Mouse (Mus musculus) midbrain, embryonic 16.5 days (tissue): ENCODE data around the gene Cic. TPM values are rescaled to one million over a fixed set of nuclear protein-coding genes. Genes with fewer than 3 reads are reported as not detected.

ENCODE experiments used
- ATAC-seq: fragments of 200-750 bp; cut with Nextera tagmentation; 2 replicates; pipeline ENCODE4 v1.8.0; 2017; ENCODE audit warnings: moderate TSS enrichment
- H3K27ac ChIP-seq: fragments of 300-500 bp; sonication (generic); 2 replicates; pipeline ENCODE4 v1.5.1; 2014; ENCODE audit warnings: mild to moderate bottlenecking, low read length, mixed read lengths
- H3K27me3 ChIP-seq: fragments of 300-500 bp; sonication (generic); 2 replicates; pipeline ENCODE4 v1.6.1; 2014; ENCODE audit warnings: low read depth, low read length, mixed read lengths; ENCODE audit not compliant: control insufficient read depth, insufficient read depth
- H3K36me3 ChIP-seq: fragments of 300-500 bp; sonication (generic); 2 replicates; pipeline ENCODE4 v1.6.1; 2014; ENCODE audit warnings: mild to moderate bottlenecking, low read length, moderate library complexity, mixed read lengths; ENCODE audit not compliant: control insufficient read depth, insufficient read depth
- H3K4me1 ChIP-seq: fragments of 300-500 bp; sonication (generic); 2 replicates; pipeline ENCODE4 v1.6.1; 2014; ENCODE audit warnings: mild to moderate bottlenecking, low read length, mixed read lengths; ENCODE audit not compliant: control insufficient read depth, insufficient read depth
- H3K4me2 ChIP-seq: fragments of 300-500 bp; sonication (generic); 2 replicates; pipeline ENCODE4 v1.6.1; 2014; ENCODE audit warnings: mild to moderate bottlenecking, low read length, mixed read lengths
- H3K4me3 ChIP-seq: fragments of 300-500 bp; sonication (generic); 2 replicates; pipeline ENCODE4 v1.5.1; 2014; ENCODE audit warnings: low read depth, mild to moderate bottlenecking, low read length, moderate library complexity, mixed read lengths
- H3K9ac ChIP-seq: fragments of 300-500 bp; sonication (generic); 2 replicates; pipeline ENCODE4 v1.6.1; 2014; ENCODE audit warnings: low read depth, low read length, mixed read lengths
- H3K9me3 ChIP-seq: fragments of 300-500 bp; sonication (generic); replicated peaks from 2 replicates; pipeline ENCODE4 v1.6.1; 2014; ENCODE audit warnings: mild to moderate bottlenecking, low read length, mixed read lengths; ENCODE audit not compliant: control insufficient read depth, poor library complexity, severe bottlenecking
- WGBS: fragments of 180-500 bp; shearing (Covaris S2); extraction: QIAGEN DNeasy Blood & Tissue Kit; methylation state at CpG from one replicate; pipeline ENCODE4 v1.1.7; 2014; 5-methylcytosine and 5-hydroxymethylcytosine counted together
- polyA plus RNA-seq: library from polyadenylated mRNA; unstranded; fragments of >200 nt; fragmentation: Nextera tagmentation; extraction: Ambion mirVana; gene quantifications from 2 replicates; pipeline ENCODE4 v1.2.1, GENCODE M21; 2015

Gene Cic
- polyA plus RNA-seq, 1 experiment from 2014 or later: 33.8 TPM

DNA sequence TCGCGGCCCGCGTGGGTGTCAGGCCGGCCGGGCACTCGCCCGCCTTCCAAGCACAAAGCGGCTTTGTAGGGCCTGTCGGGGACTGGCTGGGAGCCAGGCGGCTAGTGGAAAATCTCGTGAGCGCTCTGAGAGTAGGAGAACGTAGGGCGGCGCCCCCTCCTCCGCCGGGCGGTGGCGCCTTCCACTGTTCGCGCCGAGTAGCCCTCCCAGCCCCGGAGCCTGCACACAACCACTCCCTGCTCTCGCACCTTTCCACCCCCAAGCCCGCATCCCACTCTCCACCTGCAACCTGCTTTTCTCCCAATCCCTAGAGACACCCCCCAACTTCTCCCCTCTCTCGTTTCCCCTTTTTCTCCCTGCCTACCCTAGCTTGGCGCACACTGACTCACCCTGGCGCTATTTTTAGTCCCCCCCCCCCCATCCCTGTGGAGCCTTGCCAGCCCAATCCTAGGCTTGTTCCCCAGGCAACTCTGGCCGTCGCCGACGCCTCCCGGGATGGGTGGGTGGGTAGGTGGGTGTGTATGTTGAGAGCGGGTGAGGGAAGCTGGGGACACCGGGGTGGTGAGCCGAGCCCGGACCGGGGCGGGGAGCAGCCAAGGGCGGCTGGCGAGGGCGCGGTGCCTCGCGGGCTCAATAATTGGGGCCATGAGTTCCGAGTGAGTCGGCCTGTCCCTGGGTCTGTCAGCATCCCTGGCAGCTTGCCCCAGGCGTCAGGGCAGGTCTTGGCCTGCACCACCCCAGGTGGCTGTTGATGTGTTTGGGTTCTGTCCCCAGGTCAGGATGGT is 11.8 kb downstream of the Cic start:
- Histone ChIP-seq H3K9me3 (no peaks in the 10 kb centered on the region), H3K27ac (peak overlapping the region; percentile 100), H3K36me3 (no peaks in the 10 kb centered on the region), H3K9ac (peak overlapping the region; percentile 90), H3K4me1 (peaks cover 64% of the 10 kb centered on the region), H3K4me2 (peak overlapping the region; percentile 81), H3K27me3 (no peaks in the 10 kb centered on the region), H3K4me3 (peak overlapping the region; percentile 66)
- WGBS: under 1% methylated on average over 37 of the region's 49 CpGs
- ATAC-seq: peak; percentile 63

DNA sequence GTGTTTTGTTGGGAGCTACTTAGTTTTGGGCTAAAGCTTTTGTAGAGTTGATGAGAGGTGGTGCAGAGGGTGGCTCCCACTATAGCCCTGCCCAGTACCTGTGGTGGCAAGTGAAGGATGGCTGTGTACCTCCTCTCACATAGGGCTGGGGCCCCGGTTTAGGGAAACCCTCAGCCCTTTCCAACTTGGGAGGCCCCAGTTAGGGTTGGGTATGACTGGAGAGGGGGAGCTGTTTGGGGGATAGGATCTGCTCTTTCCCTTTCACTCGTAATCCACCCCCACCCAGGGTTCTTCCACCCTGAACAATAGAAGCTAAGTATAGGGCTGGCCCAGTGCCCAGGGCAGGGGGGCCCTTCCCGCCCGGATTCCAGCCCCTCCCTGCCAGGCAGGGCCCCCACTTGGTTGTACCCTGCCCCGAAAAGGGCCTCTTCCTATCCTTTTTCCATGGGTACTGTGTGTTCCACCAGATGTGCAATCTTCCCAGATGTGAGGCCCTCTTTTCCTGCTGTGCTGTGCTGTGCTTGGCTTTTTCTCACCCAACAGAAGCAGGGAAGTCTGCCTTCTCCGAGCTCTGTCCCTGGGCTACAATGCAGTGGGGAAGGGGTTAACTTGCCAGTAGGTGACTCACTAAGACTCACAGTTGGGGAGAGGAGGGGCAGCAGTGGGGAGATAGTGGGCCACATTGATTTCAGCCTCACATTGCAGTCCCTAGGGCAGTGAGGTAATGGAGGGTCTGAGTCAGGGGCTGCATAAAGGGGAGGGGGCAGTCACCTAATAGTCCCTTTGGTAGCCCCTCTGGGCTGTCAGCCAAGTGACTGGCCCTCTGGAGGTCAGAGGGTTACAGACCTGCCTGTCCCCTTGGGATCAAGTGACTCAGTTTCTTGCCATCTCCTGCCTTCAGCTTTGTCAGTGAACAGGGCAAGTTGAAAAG is 12.6 kb downstream of the Cic start:
- no peaks in the 10 kb centered on the region for H3K27me3 ChIP-seq
- peak overlapping the region; percentile 90 for H3K9ac ChIP-seq
- peak overlapping the region; percentile 81 for H3K4me2 ChIP-seq
- H3K9me3 ChIP-seq: no peaks in the 10 kb centered on the region
- H3K27ac ChIP-seq: peak overlapping the region; percentile 100
- H3K4me1 ChIP-seq: peaks cover 65% of the 10 kb centered on the region
- H3K36me3 ChIP-seq: no peaks in the 10 kb centered on the region
- WGBS: 1% methylated on average over 6 of the region's 6 CpGs
- H3K4me3 ChIP-seq: peak overlapping the region; percentile 66
- peak; percentile 2; the same call in 1 of the 2 replicates for ATAC-seq

DNA sequence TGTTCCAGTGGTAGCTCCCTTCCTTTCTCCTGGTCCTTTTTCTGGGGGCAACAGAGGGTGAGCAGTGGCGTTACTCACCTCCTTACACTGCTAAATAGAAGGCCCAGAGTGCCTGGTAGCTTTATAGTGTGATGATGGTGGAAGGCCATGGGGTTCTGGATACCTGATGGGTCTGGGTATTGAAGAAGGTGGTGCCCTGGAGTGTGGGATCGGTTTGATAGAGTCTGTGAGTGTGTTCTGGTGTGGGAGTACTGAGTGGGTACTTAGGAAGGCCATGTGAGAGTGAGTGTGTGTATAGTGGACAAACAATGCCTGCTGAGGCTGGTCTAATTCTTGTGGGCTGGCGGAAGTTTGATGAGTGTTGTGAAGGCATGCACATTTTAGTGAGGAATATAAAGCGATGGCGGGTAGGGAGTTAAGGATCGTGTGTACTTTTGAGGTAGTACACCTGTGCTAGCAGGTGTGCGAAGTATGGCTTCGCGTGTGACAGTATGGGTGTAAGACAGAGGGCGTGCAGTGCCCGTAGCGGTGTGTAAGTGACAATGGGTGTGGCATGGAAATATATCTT is 13.7 kb downstream of the Cic start:
- peak overlapping the region; percentile 50 for H3K9ac ChIP-seq
- WGBS: 16% methylated on average over 12 of the region's 12 CpGs
- peak overlapping the region; percentile 81 for H3K4me2 ChIP-seq
- H3K27ac ChIP-seq: peak overlapping the region; percentile 100
- peaks cover 54% of the 10 kb centered on the region for H3K4me1 ChIP-seq
- no peaks in the 10 kb centered on the region for H3K27me3 ChIP-seq
- peaks cover 11% of the 10 kb centered on the region for H3K36me3 ChIP-seq
- no peaks in the 10 kb centered on the region for H3K9me3 ChIP-seq
- ATAC-seq: no peak; the same call in 1 of the 2 replicates
- peak overlapping the region; percentile 75 for H3K4me3 ChIP-seq

DNA sequence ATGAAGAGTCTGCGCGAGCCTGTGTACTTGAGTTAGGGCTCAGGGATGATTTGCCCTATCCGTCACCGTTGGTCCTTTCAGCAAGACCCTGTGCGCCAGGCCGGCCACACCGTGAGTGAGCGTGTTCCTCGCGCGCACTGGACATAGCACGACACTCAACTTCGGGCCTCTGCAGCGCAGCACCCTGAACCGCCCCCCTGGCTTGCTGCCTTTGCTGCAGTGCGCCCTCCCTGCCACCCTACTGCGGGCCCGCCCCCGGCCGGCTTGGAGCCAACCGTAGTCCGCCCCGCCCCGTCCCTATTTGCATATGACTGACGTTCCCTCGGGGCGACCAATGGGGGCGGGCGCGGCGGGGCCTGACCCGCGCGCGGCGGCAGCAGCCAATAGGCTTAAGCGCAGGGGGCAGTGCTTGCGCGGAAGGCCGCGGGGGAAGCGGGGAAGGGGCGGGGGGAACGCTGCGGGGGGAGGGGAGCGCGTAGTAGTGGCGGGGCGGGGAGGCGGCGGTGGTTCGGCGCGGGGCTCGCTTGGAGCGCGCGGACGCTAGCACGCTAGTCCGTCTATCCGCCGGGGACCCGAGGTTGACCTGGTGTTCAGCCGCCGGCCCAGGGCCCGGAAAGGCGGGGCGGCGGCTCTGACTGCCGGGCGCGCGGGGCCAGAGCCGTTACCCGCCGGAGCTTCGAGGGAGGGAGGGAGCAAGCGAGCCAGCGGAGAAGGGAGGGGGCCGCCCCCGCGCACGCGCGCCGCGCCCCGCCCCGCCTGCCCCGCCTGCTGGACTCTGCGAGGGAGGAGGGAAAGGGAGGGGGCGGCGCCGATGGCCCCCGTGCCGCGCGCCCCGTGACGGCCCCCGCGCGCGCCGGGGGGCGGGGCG is 14.5 kb downstream of the Cic start:
- peak; percentile 61 for ATAC-seq
- WGBS: 2% methylated on average over 55 of the region's 108 CpGs
- Histone ChIP-seq H3K36me3 (peaks cover 18% of the 10 kb centered on the region), H3K27me3 (no peaks in the 10 kb centered on the region), H3K4me1 (peaks cover 53% of the 10 kb centered on the region), H3K9me3 (no peaks in the 10 kb centered on the region), H3K27ac (peak overlapping the region; percentile 100), H3K4me2 (peak overlapping the region; percentile 81), H3K4me3 (peak overlapping the region; percentile 75), H3K9ac (peak overlapping the region; percentile 84)

DNA sequence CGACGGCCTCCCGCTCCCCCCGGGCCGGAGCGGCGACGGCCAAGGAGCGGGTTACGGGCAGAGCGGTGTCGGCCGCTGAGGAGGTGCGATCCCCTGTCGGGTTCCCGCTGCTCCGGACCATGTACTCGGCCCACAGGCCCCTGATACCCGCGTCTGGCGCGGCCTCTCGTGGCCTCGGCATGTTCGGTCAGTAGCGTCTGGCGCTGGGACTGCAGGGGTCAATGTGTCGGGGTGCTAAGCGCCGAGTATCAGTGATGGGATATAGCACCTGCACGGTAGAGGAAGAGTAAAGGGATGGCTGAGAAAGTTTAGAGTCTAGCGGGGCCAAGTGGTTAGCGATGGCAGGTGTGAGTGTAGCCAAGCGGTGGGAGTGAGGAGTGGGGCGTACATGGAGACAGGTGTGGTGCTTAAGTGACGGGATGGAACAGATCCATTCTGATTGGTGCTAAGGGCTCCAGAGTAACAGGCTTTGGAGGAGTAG is 15.3 kb downstream of the Cic start:
- ATAC-seq: peak; percentile 6; the same call in 1 of the 2 replicates

DNA sequence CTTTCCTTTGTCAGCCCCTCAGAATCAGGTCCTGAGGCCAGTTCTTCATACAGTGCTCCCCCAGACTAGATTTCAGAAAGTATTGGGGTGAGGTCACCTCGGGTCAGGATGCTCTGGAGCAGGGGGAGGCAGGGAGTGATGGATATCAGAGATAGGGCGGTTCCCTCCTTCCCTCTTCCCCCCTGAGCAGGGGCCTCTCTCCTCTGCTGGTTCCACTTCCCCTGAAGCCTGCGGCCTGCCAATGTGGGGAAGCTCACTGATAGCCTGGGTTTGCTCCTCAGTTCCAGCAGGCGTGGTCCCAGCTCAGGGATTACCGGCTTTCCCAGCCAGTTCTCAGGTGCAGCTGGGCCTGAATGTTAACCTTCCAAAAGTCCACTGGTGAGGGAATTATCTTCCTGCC is 16.1 kb downstream of the Cic start:
- peaks cover 34% of the 10 kb centered on the region for H3K36me3 ChIP-seq
- ATAC-seq: no peak
- H3K4me1 ChIP-seq: peaks cover 43% of the 10 kb centered on the region
- peak overlapping the region; percentile 75 for H3K4me3 ChIP-seq
- WGBS: 9% methylated on average over 5 of the region's 5 CpGs
- H3K4me2 ChIP-seq: peak overlapping the region; percentile 81
- peak overlapping the region; percentile 84 for H3K9ac ChIP-seq
- H3K27ac ChIP-seq: peak overlapping the region; percentile 100
- H3K27me3 ChIP-seq: no peaks in the 10 kb centered on the region
- no peaks in the 10 kb centered on the region for H3K9me3 ChIP-seq

More for the DNA sequence above, 15.3 kb downstream of the Cic start:
- Histone ChIP-seq H3K4me1 (peaks cover 46% of the 10 kb centered on the region), H3K27me3 (no peaks in the 10 kb centered on the region), H3K4me3 (peak overlapping the region; percentile 75), H3K36me3 (peaks cover 26% of the 10 kb centered on the region), H3K27ac (peak overlapping the region; percentile 100), H3K9me3 (no peaks in the 10 kb centered on the region), H3K4me2 (peak overlapping the region; percentile 81), H3K9ac (peak overlapping the region; percentile 84)
- under 1% methylated on average over 22 of the region's 36 CpGs for WGBS

DNA sequence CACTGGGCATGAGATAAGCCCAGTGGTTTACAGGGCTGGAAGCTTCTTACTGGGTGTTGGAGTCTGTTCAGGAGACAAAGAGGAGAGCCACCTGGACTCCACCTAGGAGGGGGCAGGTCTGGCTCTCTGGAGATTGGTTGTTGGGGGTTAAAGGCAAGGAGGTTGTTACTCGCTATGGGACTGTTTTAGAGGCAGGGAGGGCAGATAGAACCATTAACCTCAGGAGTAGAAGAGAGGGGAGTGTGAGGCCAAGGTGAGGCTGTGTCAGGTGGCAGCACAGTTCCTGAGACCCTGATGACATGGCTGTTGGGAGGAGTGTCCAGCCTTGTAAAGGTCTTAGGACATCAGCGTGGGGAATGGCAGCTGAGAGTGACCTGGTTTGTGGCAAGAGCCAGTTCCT is 16.7 kb downstream of the Cic start:
- 64% methylated on average over 2 of the region's 2 CpGs for WGBS
- no peaks in the 10 kb centered on the region for H3K9me3 ChIP-seq
- H3K9ac ChIP-seq: peak overlapping the region; percentile 84
- peak overlapping the region; percentile 100 for H3K27ac ChIP-seq
- peaks cover 40% of the 10 kb centered on the region for H3K36me3 ChIP-seq
- ATAC-seq: no peak
- peak overlapping the region; percentile 75 for H3K4me3 ChIP-seq
- H3K4me2 ChIP-seq: peak overlapping the region; percentile 81
- H3K27me3 ChIP-seq: no peaks in the 10 kb centered on the region
- H3K4me1 ChIP-seq: peaks cover 43% of the 10 kb centered on the region

DNA sequence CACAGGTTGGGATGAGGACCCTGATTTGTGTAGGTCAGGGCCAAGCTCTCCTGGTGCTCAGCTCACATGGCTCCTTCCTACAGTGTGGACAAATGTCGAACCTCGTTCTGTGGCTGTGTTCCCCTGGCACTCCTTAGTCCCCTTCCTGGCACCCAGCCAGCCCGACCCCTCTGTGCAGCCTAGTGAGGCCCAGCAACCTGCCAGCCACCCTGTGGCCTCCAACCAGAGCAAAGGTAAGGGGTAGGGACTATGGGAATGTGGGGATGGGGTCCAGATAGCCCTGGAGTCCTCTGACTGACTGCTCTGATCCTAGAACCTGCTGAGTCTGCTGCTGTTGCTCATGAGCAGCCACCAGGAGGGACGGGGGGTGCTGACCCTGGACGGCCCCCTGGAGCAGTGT is 17.3 kb downstream of the Cic start:
- Histone ChIP-seq H3K27ac (peak overlapping the region; percentile 35; the same call in 1 of the 2 replicates), H3K27me3 (no peaks in the 10 kb centered on the region), H3K36me3 (peaks cover 46% of the 10 kb centered on the region), H3K4me2 (peak overlapping the region; percentile 81; the same call in 1 of the 2 replicates), H3K4me1 (peaks cover 39% of the 10 kb centered on the region), H3K9ac (no peak overlapping the region; the same call in 1 of the 2 replicates), H3K4me3 (no peak overlapping the region), H3K9me3 (no peaks in the 10 kb centered on the region)
- ATAC-seq: no peak
- 65% methylated on average over 5 of the region's 5 CpGs for WGBS
